Mouse (Mus musculus) liver, embryonic 15.5 days (tissue): Measurements from ENCODE around the gene Msmb. TPM values are rescaled to one million over a fixed set of nuclear protein-coding genes. Genes with fewer than 3 reads are reported as not detected.

Experiments
- ATAC-seq: fragments of 200-750 bp; cut with Nextera tagmentation; 2 replicates; pipeline ENCODE4 v1.8.0; 2017; ENCODE audit warnings: moderate number of reproducible peaks, mild to moderate bottlenecking, moderate library complexity; ENCODE audit not compliant: insufficient read depth
- H3K27ac ChIP-seq: fragments of 300-500 bp; sonication (generic); replicated peaks from 2 replicates; pipeline ENCODE4 v1.5.1; 2015; ENCODE audit warnings: mild to moderate bottlenecking, inconsistent platforms
- H3K27me3 ChIP-seq: fragments of 300-500 bp; sonication (generic); 2 replicates; pipeline ENCODE4 v1.6.1; 2015; ENCODE audit warnings: mild to moderate bottlenecking, inconsistent platforms
- H3K36me3 ChIP-seq: fragments of 300-500 bp; sonication (generic); replicated peaks from 2 replicates; pipeline ENCODE4 v1.6.1; 2015; ENCODE audit warnings: moderate library complexity, mild to moderate bottlenecking, inconsistent platforms
- H3K4me1 ChIP-seq: fragments of 300-500 bp; sonication (generic); replicated peaks from 2 replicates; pipeline ENCODE4 v1.6.1; 2015; ENCODE audit warnings: inconsistent platforms
- H3K4me2 ChIP-seq: fragments of 300-500 bp; sonication (generic); 2 replicates; pipeline ENCODE4 v1.6.1; 2015; ENCODE audit warnings: moderate library complexity, mild to moderate bottlenecking, inconsistent platforms
- H3K4me3 ChIP-seq: fragments of 300-500 bp; sonication (generic); replicated peaks from 2 replicates; pipeline ENCODE4 v1.5.1; 2015; ENCODE audit warnings: mild to moderate bottlenecking, inconsistent platforms
- H3K9ac ChIP-seq: fragments of 300-500 bp; sonication (generic); 2 replicates; pipeline ENCODE4 v1.6.1; 2015; ENCODE audit warnings: moderate library complexity, mild to moderate bottlenecking, inconsistent platforms
- H3K9me3 ChIP-seq: fragments of 300-500 bp; sonication (generic); replicated peaks from 2 replicates; pipeline ENCODE4 v1.6.1; 2016; ENCODE audit warnings: inconsistent platforms
- WGBS: fragments of 180-500 bp; shearing (Covaris S2); methylation state at CpG from one replicate; pipeline ENCODE4 v1.1.7; 2015; ENCODE audit warnings: mixed read lengths; ENCODE audit not compliant: insufficient replicate concordance; 5-methylcytosine and 5-hydroxymethylcytosine counted together
- polyA plus RNA-seq: library from polyadenylated mRNA; unstranded; fragments of >200 nt; fragmentation: Nextera tagmentation; extraction: Ambion mirVana; gene quantifications from 2 replicates; pipeline ENCODE4 v1.2.1, GENCODE M21; 2015

Msmb gene
- polyA plus RNA-seq, 1 experiment from 2014 or later, result 0.30 TPM

DNA sequence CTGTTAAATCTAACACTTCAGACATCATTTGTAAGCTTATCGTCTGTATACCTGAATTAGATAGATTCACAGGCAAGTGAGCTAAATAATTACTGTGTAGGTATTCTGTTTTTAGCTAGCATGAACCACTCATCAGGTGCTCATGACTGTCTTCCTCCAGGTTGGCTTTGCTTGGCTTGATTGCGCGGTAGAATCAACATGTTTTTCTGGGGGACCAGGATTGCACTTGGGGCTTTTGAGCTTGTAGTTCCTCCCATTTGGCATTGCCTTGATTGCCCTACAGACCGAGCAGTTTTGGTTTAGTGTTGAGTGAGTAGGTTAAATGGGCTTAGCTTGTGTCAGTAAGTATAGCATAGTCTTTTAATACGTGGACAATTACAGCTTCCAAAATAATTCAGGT, 20.4 kb downstream of the Msmb start:
- Histone ChIP-seq H3K4me3 (peak overlapping the region; percentile 87; the same call in 1 of the 2 replicates), H3K9me3 (no peaks in the 10 kb centered on the region), H3K4me2 (peak overlapping the region; percentile 74), H3K36me3 (no peaks in the 10 kb centered on the region; the same call in 1 of the 2 replicates), H3K27me3 (no peaks in the 10 kb centered on the region), H3K9ac (no peak overlapping the region), H3K4me1 (peaks cover 75% of the 10 kb centered on the region), H3K27ac (peak overlapping the region; percentile 98)
- ATAC-seq, result no peak
- 77% methylated on average over 5 of the region's 5 CpGs for WGBS

DNA sequence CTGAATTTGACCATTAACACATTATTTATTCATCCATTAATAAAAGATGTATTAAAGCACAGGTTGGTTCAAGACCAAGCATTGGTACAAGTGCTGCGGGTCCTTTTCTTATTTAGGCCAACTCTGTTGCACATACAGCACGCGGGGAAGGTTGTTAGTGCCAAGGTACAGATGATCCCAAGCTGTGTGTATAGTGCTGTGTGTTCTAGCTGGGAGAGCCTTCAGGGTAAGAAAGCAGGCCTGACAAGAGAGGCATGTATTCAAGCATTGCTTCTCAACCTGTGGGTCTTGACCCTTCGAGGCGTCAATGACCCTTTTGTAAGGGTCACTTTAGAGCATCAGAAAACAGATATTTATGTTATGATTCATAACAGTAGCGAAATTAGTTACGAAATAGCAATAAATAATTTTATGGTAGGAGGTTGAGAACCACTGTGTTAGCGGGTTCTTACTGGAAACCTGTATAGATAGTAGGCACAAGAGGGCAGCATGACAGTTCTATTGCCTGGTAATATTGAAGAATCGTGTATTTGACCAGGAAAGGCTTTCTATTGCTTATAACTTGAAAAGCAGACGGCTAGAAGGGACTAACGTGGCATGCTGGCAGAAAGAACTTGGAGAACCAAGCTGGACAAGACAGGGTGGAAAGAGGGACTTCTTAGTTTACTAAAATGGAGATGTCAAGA, 21.5 kb downstream of the Msmb start:
- Histone ChIP-seq H3K4me3 (no peak overlapping the region), H3K9ac (peak overlapping the region; percentile 4; the same call in 1 of the 2 replicates), H3K4me1 (peaks cover 86% of the 10 kb centered on the region), H3K36me3 (no peaks in the 10 kb centered on the region; the same call in 1 of the 2 replicates), H3K9me3 (no peaks in the 10 kb centered on the region), H3K27me3 (no peaks in the 10 kb centered on the region), H3K4me2 (peak overlapping the region; percentile 81), H3K27ac (peak overlapping the region; percentile 98)
- no peak for ATAC-seq
- 73% methylated on average over 11 of the region's 11 CpGs for WGBS

DNA sequence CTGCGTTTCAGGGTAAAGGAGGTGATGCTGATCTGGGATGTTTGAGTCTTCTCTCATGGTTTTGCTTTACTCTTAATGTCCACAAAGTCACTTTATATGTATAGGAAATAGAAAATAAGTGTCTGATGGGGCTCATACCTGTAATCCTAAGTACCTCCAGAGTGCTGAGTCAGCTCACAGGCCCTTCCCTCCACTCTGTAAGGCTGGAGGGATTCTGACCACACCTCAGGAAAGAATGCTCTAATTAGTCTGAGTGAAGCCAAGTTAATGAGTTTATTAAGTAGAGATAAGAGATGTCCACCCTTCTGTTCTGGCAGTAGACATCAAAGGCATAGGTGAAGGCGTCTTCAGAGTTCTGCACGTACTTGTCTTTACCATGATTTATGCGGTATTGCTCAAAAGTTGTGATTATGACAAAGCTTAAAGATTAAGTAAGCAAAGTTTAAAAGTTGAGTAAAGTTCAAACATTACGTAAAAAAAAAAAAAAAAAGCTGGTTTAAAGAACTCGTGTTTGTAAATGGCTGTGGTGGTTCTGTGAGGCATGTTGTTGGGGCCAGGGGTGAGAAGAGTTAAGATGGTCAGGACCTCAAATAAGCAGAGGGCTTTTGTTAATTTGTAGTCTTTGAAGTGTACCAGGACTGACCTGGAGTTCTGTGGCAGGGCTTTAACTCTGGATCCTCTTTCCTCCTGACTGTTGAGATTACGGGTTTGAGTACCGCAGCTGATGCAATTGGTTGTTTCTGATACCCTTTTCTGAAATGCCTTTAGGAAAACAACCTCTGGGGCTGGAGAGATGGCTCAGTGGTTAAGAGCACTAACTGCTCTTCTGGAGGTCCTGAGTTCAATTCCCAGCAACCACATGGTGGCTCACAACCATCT, 22.6 kb downstream of the Msmb start:
- Histone ChIP-seq H3K4me1 (peaks cover 82% of the 10 kb centered on the region), H3K36me3 (peaks cover 1% of the 10 kb centered on the region), H3K9ac (peak overlapping the region; percentile 4; the same call in 1 of the 2 replicates), H3K4me3 (peak overlapping the region; percentile 70), H3K4me2 (peak overlapping the region; percentile 81), H3K9me3 (no peaks in the 10 kb centered on the region), H3K27ac (peak overlapping the region; percentile 98), H3K27me3 (no peaks in the 10 kb centered on the region)
- ATAC-seq, result no peak
- WGBS, result 49% methylated on average over 8 of the region's 8 CpGs

DNA sequence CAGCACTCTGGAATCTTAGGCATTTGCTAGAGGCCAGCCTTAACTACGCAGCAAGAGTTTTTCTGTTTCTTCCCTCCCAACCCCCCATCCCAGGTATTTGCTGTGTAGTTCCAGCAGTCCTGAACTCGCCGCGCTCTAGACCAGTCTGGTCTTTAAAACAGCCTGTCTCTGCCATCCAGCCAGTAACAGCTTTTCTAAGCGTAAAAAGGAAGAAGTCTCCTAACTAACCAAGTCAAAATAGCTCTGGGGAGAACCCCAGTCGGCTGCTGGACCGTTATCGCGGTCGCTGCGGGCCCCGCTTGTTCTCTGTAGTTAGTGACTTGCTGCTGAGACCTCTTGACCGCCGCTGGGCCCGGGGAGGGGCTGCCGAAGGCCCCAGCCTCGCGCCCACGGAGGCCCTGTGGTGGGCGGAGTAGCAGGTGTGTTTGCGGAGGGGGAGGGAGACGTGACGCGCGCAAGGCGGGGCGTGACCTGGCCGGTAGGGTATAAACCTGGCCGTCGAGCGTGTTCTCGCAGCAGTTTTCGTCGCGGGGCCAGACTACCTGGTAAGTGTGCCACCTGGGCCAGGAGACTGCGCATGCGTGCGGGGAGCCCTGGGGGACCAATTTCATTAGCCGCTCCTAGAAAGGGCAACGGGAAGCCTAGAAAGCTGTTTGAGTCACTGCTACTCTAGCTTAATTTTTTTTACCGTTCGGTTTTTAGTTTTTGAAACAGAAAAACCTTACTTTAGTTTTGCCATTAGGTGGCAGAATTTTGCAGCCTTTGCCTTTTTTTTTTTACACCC, 23.6 kb downstream of the Msmb start:
- no peaks in the 10 kb centered on the region for H3K27me3 ChIP-seq
- no peaks in the 10 kb centered on the region for H3K9me3 ChIP-seq
- ATAC-seq, result peak; percentile 77
- peaks cover 12% of the 10 kb centered on the region for H3K36me3 ChIP-seq
- peak overlapping the region; percentile 81 for H3K4me2 ChIP-seq
- H3K9ac ChIP-seq, result peak overlapping the region; percentile 69
- H3K27ac ChIP-seq, result peak overlapping the region; percentile 98
- WGBS, result under 1% methylated on average over 42 of the region's 42 CpGs
- peak overlapping the region; percentile 70 for H3K4me3 ChIP-seq
- H3K4me1 ChIP-seq, result peaks cover 91% of the 10 kb centered on the region

DNA sequence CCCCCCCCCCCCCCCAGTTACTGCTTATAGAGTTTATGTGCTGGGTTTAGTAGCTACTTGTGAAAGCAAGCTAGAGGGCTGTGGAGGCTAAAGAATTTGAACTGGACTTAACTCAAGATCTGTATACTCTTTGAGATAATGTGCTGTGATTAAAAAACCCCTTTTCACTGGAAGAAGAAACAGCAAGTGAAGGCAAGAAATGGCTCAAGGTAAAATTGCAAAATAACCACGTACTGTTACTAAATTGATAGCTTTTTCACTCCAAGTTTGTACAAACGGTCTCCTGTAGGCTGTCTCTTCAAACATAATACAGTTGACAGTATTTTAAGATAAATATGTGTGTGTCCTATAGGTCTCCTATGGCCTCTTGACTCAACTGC, 24.2 kb downstream of the Msmb start:
- WGBS, result 13% methylated on average over 2 of the region's 2 CpGs

DNA sequence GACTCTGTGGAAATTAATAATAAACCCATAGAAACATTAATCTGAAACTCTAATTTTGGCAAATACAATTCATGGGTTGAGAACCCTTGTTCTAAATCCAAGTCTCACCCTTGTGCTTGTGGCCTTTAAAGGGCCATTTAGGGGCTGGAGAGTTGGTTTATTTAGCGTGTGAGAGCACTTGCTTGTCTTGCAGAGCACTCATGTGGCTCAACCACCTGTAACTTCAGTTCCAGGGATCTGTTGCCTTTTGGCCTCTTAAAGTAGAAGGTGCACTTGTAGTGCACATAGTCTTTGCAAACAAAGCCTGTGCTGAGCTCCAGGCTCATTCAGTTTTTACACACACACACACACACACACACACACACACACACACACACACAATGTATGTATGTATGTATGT, 25.0 kb downstream of the Msmb start:
- H3K9ac ChIP-seq, result peak overlapping the region; percentile 69
- WGBS, result 6% methylated on average over 1 of the region's 1 CpGs

More for the DNA sequence above, 24.2 kb downstream of the Msmb start:
- Histone ChIP-seq H3K27ac (peak overlapping the region; percentile 98), H3K27me3 (no peaks in the 10 kb centered on the region), H3K9ac (peak overlapping the region; percentile 69), H3K9me3 (no peaks in the 10 kb centered on the region), H3K36me3 (peaks cover 18% of the 10 kb centered on the region), H3K4me1 (peaks cover 91% of the 10 kb centered on the region), H3K4me3 (peak overlapping the region; percentile 70), H3K4me2 (peak overlapping the region; percentile 81)
- ATAC-seq, result no peak

DNA sequence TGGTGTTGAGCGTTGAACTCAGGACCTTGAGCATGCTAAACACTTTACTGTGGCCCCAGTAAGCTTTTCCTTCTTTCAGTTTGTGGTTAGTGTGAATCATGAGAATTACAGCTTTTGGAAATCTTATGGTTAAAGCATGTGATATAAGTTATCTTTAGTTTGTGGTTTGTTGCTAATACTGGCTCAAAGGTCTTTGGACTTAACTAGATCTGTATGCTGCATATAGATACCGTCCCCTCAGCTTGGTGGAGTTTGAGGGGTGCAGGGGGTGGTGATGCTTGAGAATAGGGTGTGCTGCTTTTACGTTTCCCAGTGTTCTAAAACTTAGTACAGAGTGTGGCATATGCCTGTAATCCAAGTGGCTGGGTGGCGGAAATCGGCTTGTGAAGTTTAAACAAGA, 25.5 kb downstream of the Msmb start:
- Histone ChIP-seq H3K9me3 (no peaks in the 10 kb centered on the region), H3K4me3 (peak overlapping the region; percentile 70), H3K27ac (peak overlapping the region; percentile 98), H3K4me2 (peak overlapping the region; percentile 81), H3K36me3 (peaks cover 31% of the 10 kb centered on the region), H3K27me3 (no peaks in the 10 kb centered on the region), H3K9ac (peak overlapping the region; percentile 69), H3K4me1 (peaks cover 82% of the 10 kb centered on the region)
- WGBS, result 23% methylated on average over 5 of the region's 5 CpGs
- ATAC-seq, result 0 out of 2 replicates have a peak, but pooled peaks have one; percentile 11

More for the DNA sequence above, 25.0 kb downstream of the Msmb start:
- no peaks in the 10 kb centered on the region for H3K27me3 ChIP-seq
- ATAC-seq, result no peak
- H3K4me1 ChIP-seq, result peaks cover 85% of the 10 kb centered on the region
- no peaks in the 10 kb centered on the region for H3K9me3 ChIP-seq
- peak overlapping the region; percentile 70 for H3K4me3 ChIP-seq
- H3K27ac ChIP-seq, result peak overlapping the region; percentile 98
- H3K4me2 ChIP-seq, result peak overlapping the region; percentile 81
- H3K36me3 ChIP-seq, result peaks cover 26% of the 10 kb centered on the region

DNA sequence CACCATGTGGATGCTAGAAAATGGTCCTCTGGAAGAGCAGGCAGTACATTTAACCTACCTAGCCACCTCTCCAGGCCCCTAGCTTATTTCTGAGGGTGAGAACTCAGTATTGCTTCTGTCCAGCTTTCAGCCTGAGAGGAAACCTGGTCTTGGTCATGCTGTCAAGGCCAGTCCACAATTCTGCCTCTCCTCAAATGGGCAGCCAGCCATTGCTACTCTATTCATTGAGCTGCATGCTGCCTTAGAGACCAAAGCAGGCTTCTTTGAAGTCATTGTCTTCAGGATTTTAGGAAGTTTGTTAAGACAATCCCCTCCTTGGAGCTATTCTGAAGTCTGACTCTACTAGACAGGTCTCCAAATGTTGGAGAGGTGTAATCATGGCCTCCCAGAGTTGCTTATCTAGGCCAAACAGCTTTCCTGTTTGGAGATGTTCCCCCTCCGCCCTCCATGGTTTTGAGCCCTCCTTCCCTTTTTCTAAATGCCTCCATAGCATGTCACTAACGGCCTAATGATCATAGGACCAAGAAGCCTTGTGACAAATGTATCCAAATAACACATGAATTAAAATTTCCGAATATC, 26.9 kb downstream of the Msmb start:
- Histone ChIP-seq H3K9me3 (no peaks in the 10 kb centered on the region), H3K27me3 (no peaks in the 10 kb centered on the region), H3K27ac (peak overlapping the region; percentile 98), H3K4me1 (peaks cover 70% of the 10 kb centered on the region), H3K4me3 (peak overlapping the region; percentile 70), H3K4me2 (peak overlapping the region; percentile 81), H3K36me3 (peaks cover 45% of the 10 kb centered on the region), H3K9ac (peak overlapping the region; percentile 69)
- 10% methylated on average over 3 of the region's 3 CpGs for whole genome bisulfite sequencing
- peak; percentile 83 for ATAC-seq

DNA sequence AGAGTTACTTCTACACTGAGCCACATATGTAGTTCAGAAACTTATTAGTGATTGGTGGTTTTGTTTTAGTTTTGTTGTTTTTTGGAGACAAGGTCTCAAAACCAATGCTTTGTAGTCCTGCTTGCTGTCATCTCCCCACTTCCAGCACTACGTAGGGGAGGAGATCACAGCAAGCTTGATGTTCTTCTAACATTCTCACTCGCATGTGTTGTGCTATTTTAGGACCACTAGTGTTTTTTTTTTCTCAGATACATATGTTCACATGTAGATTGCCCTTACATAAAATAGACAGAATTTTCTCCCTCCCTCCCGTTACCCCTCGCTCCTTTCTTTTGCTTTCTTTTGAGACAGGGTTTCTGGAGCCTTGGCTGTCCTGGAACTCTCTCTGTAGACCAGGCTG, 28.3 kb downstream of the Msmb start:
- Histone ChIP-seq H3K4me1 (peaks cover 61% of the 10 kb centered on the region), H3K27me3 (no peaks in the 10 kb centered on the region), H3K9ac (peak overlapping the region; percentile 53), H3K36me3 (peaks cover 56% of the 10 kb centered on the region), H3K27ac (peak overlapping the region; percentile 98), H3K4me2 (peak overlapping the region; percentile 81), H3K9me3 (no peaks in the 10 kb centered on the region), H3K4me3 (peak overlapping the region; percentile 70)
- ATAC-seq, result no peak
- WGBS, result 89% methylated on average over 4 of the region's 4 CpGs

DNA sequence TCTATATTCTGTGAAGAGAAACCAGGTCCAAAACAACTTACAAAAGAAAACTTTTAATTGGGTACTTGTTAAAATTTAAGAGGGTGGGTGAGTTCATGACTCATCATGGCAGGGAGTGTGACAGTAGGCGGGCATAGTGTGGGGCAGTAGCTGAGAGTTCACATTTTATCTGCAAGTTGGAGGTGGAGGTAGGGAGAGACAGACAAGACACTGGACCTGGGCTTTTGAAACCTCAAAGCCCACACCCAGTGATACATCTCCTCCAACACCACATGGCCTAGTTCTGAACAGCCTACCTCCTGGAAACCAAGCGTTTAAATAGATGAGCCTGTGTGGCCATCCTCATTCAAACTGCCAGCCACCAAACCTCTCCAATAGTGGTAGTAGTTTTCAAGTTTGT, 33.5 kb downstream of the Msmb start:
- ATAC-seq, result no peak; the same call in 1 of the 2 replicates
- 42% methylated on average over 2 of the region's 2 CpGs for WGBS
- Histone ChIP-seq H3K9me3 (no peaks in the 10 kb centered on the region), H3K4me2 (no peak overlapping the region), H3K4me3 (no peak overlapping the region), H3K9ac (no peak overlapping the region), H3K4me1 (peaks cover 22% of the 10 kb centered on the region), H3K27me3 (no peaks in the 10 kb centered on the region), H3K36me3 (peaks cover 77% of the 10 kb centered on the region), H3K27ac (no peak overlapping the region)
